ENCODE assay signal across 20 mouse cellular contexts in the genomic region with DNA sequence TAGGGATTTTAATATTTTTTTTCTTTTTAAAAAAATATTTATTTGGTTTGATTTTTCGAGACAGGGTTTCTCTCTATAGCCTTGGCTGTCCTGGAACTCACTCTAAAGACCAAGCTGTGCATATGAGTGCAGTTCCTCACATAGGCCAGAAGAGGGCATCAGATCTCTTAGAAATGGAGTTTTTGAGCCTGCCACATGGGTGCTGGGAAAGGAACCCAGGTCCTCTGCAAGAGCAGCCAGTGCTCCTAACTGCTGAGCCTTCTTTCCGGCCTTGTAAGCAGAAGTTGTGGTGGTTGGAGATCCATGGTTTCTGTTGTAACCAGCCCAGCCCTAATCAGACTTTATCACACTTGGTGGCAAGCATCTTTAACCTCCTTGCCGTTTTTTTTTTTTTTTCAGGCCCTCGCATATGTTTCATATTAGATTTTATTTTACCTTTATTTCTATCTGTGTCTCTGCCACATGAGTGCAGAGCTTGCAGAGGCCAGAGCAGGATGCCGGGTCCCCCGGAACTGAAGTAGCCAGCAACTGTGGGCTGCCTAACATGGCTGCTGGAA. TPM values are rescaled to one million over a fixed set of nuclear protein-coding genes. Genes with fewer than 3 reads are reported as not detected.
DNase-seq lines count a peak whose midpoint lies in the region; TF ChIP-seq lines count a peak whose summit lies in the region.
"Had no signal": no experiment of that assay in that cellular context is flagged by ENCODE, and none has a peak within 500 bp of the region (broad histone marks: within the 10 kb centered on the region; RNA-seq: fewer than 3 reads in every experiment).

No protein-coding gene starts in this region.

- H3K27ac ChIP-seq in layer of hippocampus, adult 2 months = peak overlapping the region; percentile 60
- no peak overlapping the region for H3K27ac ChIP-seq in CH12.LX (ENCODE audit: insufficient read depth, low read depth)
- no peak overlapping the region for H3K27ac ChIP-seq in bone marrow, adult 2 months (ENCODE audit: control insufficient read depth, insufficient read depth, low read depth, low read length, poor library complexity)
- H3K27ac ChIP-seq: neural tube, embryonic 12.5 days had no signal

- in situ Hi-C loops in CH12.LX (cut with MboI; ENCODE audit: low pct_ligation_motif_present, low pct_unique_long_range_greater_than_20kb, low sequenced_read_pairs) = no loop called here

- H3K4me3 ChIP-seq in layer of hippocampus, adult 2 months = no peak overlapping the region
- no peak overlapping the region for H3K4me3 ChIP-seq in CH12.LX (replicated peaks in 1 of 3; ENCODE audit: low read depth in 2 of 3, low read length in 2 of 3, poor library complexity in 1 of 3)
- no peak overlapping the region for H3K4me3 ChIP-seq in bone marrow, adult 2 months (replicated peaks; ENCODE audit: control insufficient read depth, low read depth, low read length)
- H3K4me3 ChIP-seq: neural tube, embryonic 12.5 days had no signal

- TF ChIP-seq CTCF in layer of hippocampus, adult 2 months (conservative IDR thresholded peaks at IDR 0.05) = peak; percentile 64
- peak; percentile 11 to 38; a peak in 2 of 4 replicates for TF ChIP-seq CTCF in CH12.LX (conservative IDR thresholded peaks at IDR 0.05 in 1 of 2, IDR thresholded peaks at IDR 0.05 in 1 of 2; ENCODE audit: low read depth in 2 of 2, low read length in 2 of 2)
- TF ChIP-seq CTCF in bone marrow, adult 2 months (IDR thresholded peaks at IDR 0.05; ENCODE audit: control insufficient read depth, insufficient read depth, low read length) = 0 out of 2 replicates have a peak, but pooled peaks have one; percentile 4

- H3K9me3 ChIP-seq in CH12.LX (replicated peaks; ENCODE audit: low read length) = peaks cover 5% of the 10 kb centered on the region
- H3K9me3 ChIP-seq: G1E; neural tube, embryonic 12.5 days had no signal

- H3K9ac ChIP-seq in CH12.LX (ENCODE audit: insufficient read depth, low read depth) = no peak overlapping the region
- H3K9ac ChIP-seq: neural tube, embryonic 12.5 days had no signal

- dilution Hi-C loops in CH12.LX (cut with MboI; ENCODE audit: extremely low pct_ligation_motif_present, extremely low pct_unique_long_range_greater_than_20kb, low sequenced_read_pairs) = no loop called here

- no peaks in the 10 kb centered on the region for H3K36me3 ChIP-seq in CH12.LX (replicated peaks in 1 of 2; ENCODE audit: control insufficient read depth in 1 of 2, insufficient read depth in 1 of 2, low read length in 1 of 2)
- H3K36me3 ChIP-seq: G1E had no signal

- TF ChIP-seq POLR2A in CH12.LX (IDR thresholded peaks at IDR 0.05; ENCODE audit: low read depth, low read length) = no peak
- TF ChIP-seq POLR2A in bone marrow, adult 2 months (IDR thresholded peaks at IDR 0.05; ENCODE audit: borderline replicate concordance, control insufficient read depth, low read depth, low read length) = no peak

- H3K4me1 ChIP-seq in CH12.LX (ENCODE audit: control insufficient read depth in 1 of 2, insufficient read depth in 2 of 2) = no peaks in the 10 kb centered on the region
- H3K4me1 ChIP-seq in bone marrow, adult 2 months (ENCODE audit: control insufficient read depth, insufficient read depth, low read length) = no peaks in the 10 kb centered on the region
- H3K4me1 ChIP-seq: neural tube, embryonic 12.5 days had no signal

- WGBS in bone marrow, adult 2 months = 68% methylated on average over 6 of the region's 6 CpGs

- H3K27me3 ChIP-seq in CH12.LX (replicated peaks) = no peaks in the 10 kb centered on the region
- H3K27me3 ChIP-seq: neural tube, embryonic 12.5 days had no signal

- H3K79me2 ChIP-seq in CH12.LX (replicated peaks; ENCODE audit: control insufficient read depth, extremely low read depth, insufficient read depth, poor library complexity, severe bottlenecking) = no peaks in the 10 kb centered on the region

- no peak for DNase-seq in layer of hippocampus, adult 2 months (ENCODE audit: low spot score in 2 of 2)
- DNase-seq in layer of hippocampus, adult 11-12 months (ENCODE audit: low spot score) = no peak
- peak; percentile 33 for DNase-seq in 416B (ENCODE audit: low read depth)
- no peak for DNase-seq in CH12.LX (ENCODE audit: extremely low read depth)
- DNase-seq in cerebellum, postnatal 4 days (ENCODE audit: low spot score in 2 of 2) = no peak
- DNase-seq in thymus, postnatal 4 days = no peak
- DNase-seq: adrenal gland, postnatal 36 days; cerebellum, postnatal 14 days; gastrocnemius, postnatal 36 days; kidney, postnatal 25 days; left cerebral cortex, postnatal 4 days; lung, adult 2 months; right cerebral cortex, postnatal 14 days; thymus, adult 18-20 months had no signal

- TF ChIP-seq RAD21 in CH12.LX (IDR thresholded peaks at IDR 0.05; ENCODE audit: low read depth, low read length) = no peak

- no peak overlapping the region for H3K4me2 ChIP-seq in CH12.LX (ENCODE audit: insufficient read depth, low read depth, poor library complexity, severe bottlenecking)
- H3K4me2 ChIP-seq: heart, embryonic 11.5 days; neural tube, embryonic 12.5 days had no signal

- no peak for TF ChIP-seq EP300 in CH12.LX (IDR thresholded peaks at IDR 0.05; ENCODE audit: low read length)

TF ChIP-seq in CH12.LX, 34 proteins besides CTCF, POLR2A, EP300 and RAD21:
- TF ChIP-seq RCOR1 (conservative IDR thresholded peaks at IDR 0.05; ENCODE audit: low read depth, low read length) (no peak), SMC3 (IDR thresholded peaks at IDR 0.05; ENCODE audit: low read depth, low read length) (no peak), KAT2A (IDR thresholded peaks at IDR 0.05; ENCODE audit: insufficient replicate concordance, low read length) (no peak), MAX (IDR thresholded peaks at IDR 0.05; ENCODE audit: low read length) (no peak), TBP (conservative IDR thresholded peaks at IDR 0.05; ENCODE audit: low read depth, low read length) (no peak), MYC (IDR thresholded peaks at IDR 0.05; ENCODE audit: low read depth, low read length) (no peak), ZC3H11A (IDR thresholded peaks at IDR 0.05; ENCODE audit: low read depth, low read length) (no peak), NELFE (IDR thresholded peaks at IDR 0.05; ENCODE audit: low read depth, low read length) (no peak), JUND (conservative IDR thresholded peaks at IDR 0.05; ENCODE audit: low read depth, low read length) (no peak), CHD2 (IDR thresholded peaks at IDR 0.05; ENCODE audit: low read length) (no peak), NRF1 (IDR thresholded peaks at IDR 0.05; ENCODE audit: low read depth, low read length) (no peak), ZMIZ1 (IDR thresholded peaks at IDR 0.05; ENCODE audit: low read depth, low read length) (no peak), ZNF384 (IDR thresholded peaks at IDR 0.05; ENCODE audit: low read depth, low read length) (no peak), POLR2AphosphoS2 (IDR thresholded peaks at IDR 0.05; ENCODE audit: low read depth, low read length) (no peak), BHLHE40 (IDR thresholded peaks at IDR 0.05; ENCODE audit: low read depth, low read length) (no peak), ZKSCAN1 (IDR thresholded peaks at IDR 0.05; ENCODE audit: borderline replicate concordance, low read depth, low read length) (no peak)

RNA-seq across cellular contexts. Expression of gene Pygo1, which starts 30.6 kb away (rescaled TPM):
- total RNA-seq in layer of hippocampus, adult 2 months (2021) = 10 to 100 TPM; 30.9 to 32.9 TPM
- total RNA-seq in CH12.LX (2012; rRNA removed) (not detected in 2 replicates), CH12.LX (2014; rRNA removed) (not detected in 2 replicates)
- polyA plus RNA-seq in CH12.LX (2012; ENCODE audit: insufficient read length, low read depth) = not detected in 2 replicates
- polyA plus RNA-seq in bone marrow, adult 2 months (2011; ENCODE audit: insufficient read depth, insufficient read length, low replicate concordance, missing spikeins) = 0.32 and 0.45 TPM in 2 replicates
- total RNA-seq: megakaryocyte, adult 5-6 weeks had no signal
- polyA plus RNA-seq: activated CD4-positive, CD25-positive, alpha-beta regulatory T cell, adult 4 months; G1E had no signal

Comparison
In these comparisons a context has a peak if more than half of its experiments do, and no peak if none do; other contexts are left out.
1. CTCF ChIP-seq: peak in every context shown above with its lines; median percentile 64 in layer of hippocampus, adult 2 months; 24 in CH12.LX; 4 in bone marrow, adult 2 months.
2. RNA of gene Pygo1, which starts 30.6 kb away (total RNA-seq): 30.9 to 32.9 TPM in layer of hippocampus, adult 2 months; not detected in CH12.LX; every median in the first group is over 10 times any median in the second.